Mouse (Mus musculus) lung, embryonic 14.5 days (tissue): Measurements from ENCODE around the gene Psg22. TPM values are rescaled to one million over a fixed set of nuclear protein-coding genes. Genes with fewer than 3 reads are reported as not detected.

Source experiments
- polyA plus RNA-seq: library from polyadenylated mRNA; unstranded; fragments of >200 nt; fragmentation: Nextera tagmentation; extraction: Ambion mirVana; gene quantifications from 2 replicates; pipeline ENCODE4 v1.2.1, GENCODE M21; 2014

The Psg22 gene
- polyA plus RNA-seq, 1 experiment from 2014 or later = not detected

Other genes with a start within 250 kb of the Psg22 start
- gene Psg26, start 233.9 kb upstream of the Psg22 start, polyA plus RNA-seq = not detected in 2 replicates
- not detected in 2 replicates for gene Psg25, start 185.8 kb upstream of the Psg22 start, polyA plus RNA-seq
- gene Psg27, start 150.8 kb upstream of the Psg22 start, polyA plus RNA-seq = not detected in 2 replicates
- not detected in 2 replicates for gene Psg23, start 101.6 kb upstream of the Psg22 start, polyA plus RNA-seq
- not detected in 2 replicates for gene Psg21, start 61.4 kb upstream of the Psg22 start, polyA plus RNA-seq
- not detected in 2 replicates for gene Psg20, start 31.9 kb upstream of the Psg22 start, polyA plus RNA-seq
- gene Psg19, start 80.4 kb downstream of the Psg22 start, polyA plus RNA-seq = not detected in 2 replicates
- gene Psg17, start 103.5 kb downstream of the Psg22 start, polyA plus RNA-seq = 0.08 TPM in 1 of 2 replicates, not detected in the other
- gene Mill2, start 121.9 kb downstream of the Psg22 start, polyA plus RNA-seq = 0.81 and 0.92 TPM in 2 replicates
- 2.5 and 2.6 TPM in 2 replicates for gene Pglyrp1, start 153.2 kb downstream of the Psg22 start, polyA plus RNA-seq
- 20.4 and 24.7 TPM in 2 replicates for gene Ccdc61, start 192.3 kb downstream of the Psg22 start, polyA plus RNA-seq
- 1.2 TPM in 2 replicates for gene Nova2, start 207.8 kb downstream of the Psg22 start, polyA plus RNA-seq